Mouse (Mus musculus): ENCODE data around the gene Galnt13.
"Not testable (repeated sequence)": the region's sequence is repeated elsewhere in the genome, so short reads cannot be mapped to it uniquely, and the experiment has no call there.

The Galnt13 gene

DNA sequence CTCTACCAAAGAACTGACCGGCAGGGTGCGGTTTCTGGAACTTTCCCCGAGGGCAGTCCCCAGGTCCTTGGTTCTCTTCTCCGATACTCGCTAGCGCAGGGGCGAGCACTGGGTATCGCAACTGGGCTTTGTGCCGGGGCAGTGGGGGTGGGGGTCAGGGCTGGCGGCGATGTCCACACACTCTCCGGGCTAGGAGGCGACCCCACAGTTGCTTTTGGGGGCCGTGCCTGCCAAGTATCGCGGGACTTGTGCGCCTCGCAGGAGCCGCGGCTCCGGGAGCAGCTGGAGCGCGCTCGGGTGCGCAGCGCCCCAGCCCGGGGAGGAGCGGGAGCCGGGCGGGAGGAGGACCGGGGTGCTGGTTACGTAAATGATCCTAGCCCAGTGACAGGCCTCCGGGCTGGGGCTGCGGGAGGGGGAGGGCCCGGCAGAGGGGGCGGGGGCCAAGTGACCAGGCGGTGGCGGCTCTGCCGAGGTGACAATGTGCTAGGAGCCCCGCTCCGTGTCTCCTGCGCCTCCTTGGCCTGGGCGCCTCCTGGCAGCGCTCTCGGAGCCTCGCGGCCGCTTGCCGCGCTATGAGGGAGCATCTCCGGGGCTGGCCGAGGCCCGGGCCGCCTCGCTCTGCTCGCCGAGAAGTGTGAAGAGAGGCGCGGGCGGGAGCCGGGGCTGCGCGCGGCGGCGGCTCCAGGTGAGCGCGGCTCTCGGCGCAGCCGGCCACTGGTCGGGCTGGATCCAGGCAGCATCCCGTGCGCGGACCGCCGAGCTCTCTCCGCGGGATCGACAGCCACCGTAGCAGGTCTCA lies at the start of gene Galnt13:
TSS of gene Galnt13 (plus strand) at position 381 of the 799 bp plus-strand sequence.
- no peak for DNase-seq (ENCODE audit: low spot score)

DNA sequence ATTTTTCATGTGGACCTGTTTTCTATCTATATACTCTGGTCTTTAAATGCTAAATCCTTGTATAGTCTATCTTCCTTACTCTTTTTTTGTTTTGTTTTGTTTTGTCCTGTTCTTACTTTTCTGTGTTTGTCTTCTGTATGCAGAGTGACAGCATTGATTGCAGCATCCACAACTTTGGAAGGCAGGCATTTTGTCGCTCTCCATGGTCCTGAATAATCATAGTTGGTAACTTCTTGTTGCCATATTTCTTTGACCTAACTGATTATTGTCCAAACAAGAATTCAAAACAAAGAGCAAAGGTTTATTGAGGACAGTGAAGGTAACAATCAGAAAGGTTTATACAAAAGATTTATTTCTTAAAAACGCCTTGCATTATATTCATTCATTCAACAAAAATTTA lies 5.1 kb upstream of the Galnt13 start:
- DNase-seq (ENCODE audit: low spot score), result no peak

DNA sequence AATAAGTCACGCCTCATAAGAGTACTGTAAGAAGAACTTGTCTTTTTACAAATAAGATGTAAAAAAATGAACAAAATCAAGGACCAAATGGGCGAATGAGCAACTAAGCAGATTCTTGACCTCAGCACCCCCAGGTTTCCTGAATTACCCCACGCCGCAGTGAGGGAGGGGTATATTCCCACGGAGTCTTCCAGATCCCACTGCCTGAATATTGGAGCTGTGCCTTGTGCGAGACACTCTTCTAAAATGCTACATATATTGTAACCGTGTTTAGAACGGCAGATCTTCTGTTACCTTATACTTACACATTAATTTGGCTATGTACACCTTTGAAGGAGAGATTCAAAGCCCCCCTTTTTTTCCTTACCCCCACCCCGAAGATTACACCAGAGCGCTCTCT lies 737 bp upstream of the Galnt13 start:
- DNase-seq (ENCODE audit: low spot score), result no peak

GRCm38 (mm10) chr2:54436736-54437500 lies 801 bp downstream of the Galnt13 start:
- no peak for DNase-seq (ENCODE audit: low spot score)

DNA sequence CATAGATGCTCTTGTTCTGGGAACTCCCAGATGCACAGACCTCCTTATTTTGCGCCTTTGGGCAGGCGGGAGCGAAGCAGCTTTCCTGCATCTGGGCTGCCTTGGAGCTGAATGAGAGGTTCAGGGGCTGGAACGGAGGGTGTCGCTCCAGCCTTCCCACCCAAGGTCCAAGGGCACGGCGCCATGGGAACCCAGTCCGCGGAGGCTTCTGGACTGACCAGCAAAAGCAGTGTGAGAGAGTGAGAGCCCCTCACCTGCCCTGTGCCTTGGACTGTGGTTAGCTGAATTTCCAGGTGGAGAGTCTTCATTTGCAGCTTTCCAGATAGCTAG lies 1.3 kb downstream of the Galnt13 start:
- no peak for DNase-seq (ENCODE audit: low spot score)

- DNase-seq (ENCODE audit: low spot score), result no peak
Observed at GRCm38 (mm10) chr2:54442734-54443500, 6.8 kb downstream of the Galnt13 start.

DNA sequence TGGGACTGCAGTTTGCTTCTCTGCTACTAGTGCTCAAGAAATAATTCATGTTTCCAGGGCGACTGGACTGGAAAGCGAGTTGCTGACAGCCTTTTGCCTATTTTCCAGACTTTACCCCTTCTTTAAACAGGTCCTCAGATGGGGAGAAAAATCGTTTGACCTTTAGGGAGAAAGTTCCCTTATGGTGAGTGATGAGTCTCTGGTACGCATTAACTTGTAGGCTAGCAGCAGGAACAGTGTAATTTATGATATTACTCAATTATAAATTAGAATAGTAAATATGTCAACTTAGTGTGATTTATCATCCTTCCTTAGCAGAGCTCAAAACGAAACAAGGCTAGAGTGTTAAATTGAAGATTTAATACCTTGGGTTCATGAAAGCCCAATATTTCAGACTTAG lies 47.3 kb downstream of the Galnt13 start:
- DNase-seq (ENCODE audit: low spot score), result no peak

- no peak for DNase-seq (ENCODE audit: low spot score)
Observed at GRCm38 (mm10) chr2:54522989-54523388, 86.9 kb downstream of the Galnt13 start.

- DNase-seq (ENCODE audit: low spot score), result no peak
Observed at GRCm38 (mm10) chr2:54527073-54527472, 91.0 kb downstream of the Galnt13 start.

- DNase-seq (ENCODE audit: low spot score), result no peak
Observed at GRCm38 (mm10) chr2:54558357-54559153, 122.4 kb downstream of the Galnt13 start.

GRCm38 (mm10) chr2:54565068-54565467 lies 129.0 kb downstream of the Galnt13 start:
- DNase-seq (ENCODE audit: low spot score), result no peak

GRCm38 (mm10) chr2:54567186-54567585 lies 131.1 kb downstream of the Galnt13 start:
- no peak for DNase-seq (ENCODE audit: low spot score)

- DNase-seq (ENCODE audit: low spot score), result no peak
Observed at GRCm38 (mm10) chr2:54567632-54568031, 131.5 kb downstream of the Galnt13 start.

DNA sequence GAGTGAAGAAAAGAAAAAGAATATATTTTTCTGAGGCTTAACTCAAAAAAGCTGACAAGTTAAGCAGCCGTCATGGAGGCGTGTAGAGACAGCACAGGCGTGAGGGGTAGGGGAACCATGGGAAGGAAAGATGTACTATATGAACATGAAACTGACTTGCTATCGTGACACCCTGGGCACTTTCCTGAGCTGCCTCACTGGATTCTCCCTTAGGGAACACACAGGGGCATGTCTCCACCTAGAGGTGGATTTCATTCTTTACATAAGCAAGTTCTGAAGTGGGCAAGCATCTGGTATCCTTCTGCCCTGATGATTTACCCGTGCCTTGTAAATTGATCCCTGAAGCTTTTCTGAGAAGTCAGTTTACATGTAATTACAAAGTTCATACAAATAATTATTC lies 277.7 kb downstream of the Galnt13 start:
- not testable (repeated sequence) for DNase-seq (ENCODE audit: low spot score)

GRCm38 (mm10) chr2:54751232-54751631 lies 315.1 kb downstream of the Galnt13 start:
- DNase-seq (ENCODE audit: low spot score), result no peak

DNA sequence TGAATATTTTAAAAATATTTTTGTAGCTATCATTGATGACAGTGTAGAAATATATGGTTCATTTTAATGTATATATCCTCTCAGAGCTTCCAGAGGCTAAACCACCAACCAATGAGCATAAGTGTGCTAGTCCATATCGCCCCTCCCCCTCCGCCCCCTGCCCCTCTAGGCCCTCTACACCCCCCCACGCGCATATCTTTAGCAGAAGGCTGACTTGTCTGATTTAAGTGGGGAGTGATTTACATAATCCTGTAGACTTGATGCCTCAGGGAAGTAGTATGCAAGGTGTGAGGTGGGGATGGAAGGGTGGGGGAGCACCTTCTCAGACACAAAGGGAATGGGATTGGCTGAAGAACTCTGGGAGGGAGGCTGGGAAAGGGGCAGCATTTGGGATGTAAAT lies 323.7 kb downstream of the Galnt13 start:
- DNase-seq (ENCODE audit: low spot score), result no peak

DNA sequence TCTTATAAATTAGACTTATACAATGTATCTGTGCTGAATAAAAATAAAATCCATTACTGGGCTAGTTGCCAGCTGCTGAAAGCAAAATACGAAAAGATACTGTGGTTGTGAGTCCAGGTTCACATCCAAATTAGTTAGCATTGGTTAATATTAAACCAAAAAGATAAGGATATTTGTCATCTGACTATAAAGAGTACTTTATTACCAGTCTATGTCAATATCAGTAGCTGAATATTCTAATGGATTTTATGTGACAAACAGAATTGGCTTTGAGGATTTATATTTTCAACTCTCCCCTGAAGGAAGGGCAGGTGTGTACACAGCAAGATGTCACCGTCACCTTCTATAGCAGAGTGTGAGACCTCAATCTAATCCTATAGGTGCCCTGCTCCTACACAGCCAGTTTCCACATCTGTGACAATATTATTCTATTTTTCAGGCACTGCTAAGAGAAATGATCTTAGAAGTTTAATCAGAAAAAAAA lies 342.7 kb downstream of the Galnt13 start:
- DNase-seq (ENCODE audit: low spot score), result no peak

- no peak for DNase-seq (ENCODE audit: low spot score)
Observed at GRCm38 (mm10) chr2:54813670-54814256, 377.6 kb downstream of the Galnt13 start.

DNA sequence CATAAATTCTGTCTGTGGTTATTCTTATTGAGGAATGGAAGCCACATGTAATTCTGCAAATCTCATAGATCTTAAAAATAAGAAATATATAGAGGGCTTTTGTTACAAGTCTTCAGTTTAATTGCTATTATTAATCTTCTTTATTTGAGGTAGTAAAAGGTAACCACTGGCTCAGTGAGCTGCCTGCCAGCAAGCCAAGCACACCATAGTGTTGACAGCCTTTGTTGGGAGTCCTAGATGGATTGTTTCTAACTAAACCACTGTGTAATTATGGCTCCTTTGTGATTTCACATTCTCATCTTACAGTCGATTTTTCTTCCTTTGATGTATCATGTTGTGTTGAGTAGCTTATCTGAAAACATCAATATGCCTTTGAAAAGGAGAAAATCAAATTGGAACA lies 405.1 kb downstream of the Galnt13 start:
- no peak for DNase-seq (ENCODE audit: low spot score)

- DNase-seq (ENCODE audit: low spot score), result no peak
Observed at GRCm38 (mm10) chr2:54906282-54907060, 470.4 kb downstream of the Galnt13 start.

Measured in ovary, postnatal 10 days (tissue).